Mouse (Mus musculus) stomach, postnatal 0 days (tissue): ENCODE measurements around the gene Slc25a36.

Experiments used
- CTCF ChIP-seq: IDR thresholded peaks from 2 replicates; pipeline ENCODE4 v1.5.1; 2016; ENCODE audit warnings: antibody characterized with exemption, low read depth, mild to moderate bottlenecking, moderate library complexity
- EP300 ChIP-seq: optimal IDR thresholded peaks from 2 replicates; pipeline ENCODE3; 2016; ENCODE audit warnings: antibody characterized with exemption

DNA sequence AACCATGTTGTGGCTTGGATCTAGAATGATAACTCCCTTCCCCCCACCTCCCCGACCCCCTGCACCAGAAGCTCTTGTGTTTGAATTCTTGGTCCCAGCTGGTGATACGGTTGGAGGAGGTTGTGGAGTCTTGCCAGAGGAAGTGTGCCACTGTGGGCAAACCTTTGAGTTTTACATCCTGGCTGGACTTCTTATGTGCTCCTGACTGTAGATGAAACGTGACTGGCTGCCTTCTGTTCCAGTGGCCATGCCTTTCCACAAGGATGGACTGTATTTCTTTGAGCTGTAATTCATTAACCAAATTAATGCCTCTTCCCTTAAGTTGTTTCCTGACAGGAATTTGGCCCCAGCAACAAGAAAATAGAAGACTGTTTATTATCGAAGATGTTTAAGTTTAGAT, 26.2 kb upstream of the Slc25a36 start:
- TF ChIP-seq CTCF (no peak), EP300 (no peak)
